ENCODE assay signal across 27 mouse cellular contexts in the genomic region with DNA sequence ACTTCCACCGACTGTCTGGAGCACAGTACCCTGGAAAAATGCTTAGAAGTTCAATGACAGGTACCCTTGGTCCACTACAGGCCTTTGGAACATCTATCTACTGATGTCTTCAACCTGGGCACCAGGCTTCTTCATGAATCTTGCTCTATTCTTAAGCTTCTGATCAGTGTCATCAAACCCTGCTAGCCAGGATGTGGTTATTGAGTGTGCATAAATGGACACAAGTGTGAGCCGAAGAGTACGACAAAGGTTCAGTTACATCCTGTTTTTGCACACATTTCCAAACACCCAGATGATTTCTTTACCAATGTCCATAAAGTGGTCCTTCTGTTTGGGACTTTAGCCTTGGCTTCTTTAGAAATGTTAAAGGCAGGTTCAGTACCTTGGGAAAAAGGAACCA. TPM values are rescaled to one million over a fixed set of nuclear protein-coding genes. Genes with fewer than 3 reads are reported as not detected.
"Had no signal": no experiment of that assay in that cellular context is flagged by ENCODE, and none has a peak within 500 bp of the region (broad histone marks: within the 10 kb centered on the region; RNA-seq: fewer than 3 reads in every experiment).

No protein-coding gene starts in this region.

- ATAC-seq: liver, postnatal 0 days; lung, postnatal 0 days; midbrain, embryonic 13.5 days; midbrain, embryonic 16.5 days had no signal

- H3K27ac ChIP-seq: kidney, embryonic 15.5 days; limb, embryonic 12.5 days; limb, embryonic 15.5 days; liver, embryonic 14.5 days; macrophage; midbrain, embryonic 10.5 days; midbrain, embryonic 13.5 days; stomach, postnatal 0 days had no signal

- DNase-seq: kidney, adult 8-10 months; kidney, postnatal 10 days; kidney, postnatal 36 days; layer of hippocampus, postnatal 36 days; left cerebral cortex, postnatal 4 days; liver, postnatal 0 days; lung, embryonic 14.5 days; right cerebral cortex, adult 18-20 months; right cerebral cortex, postnatal 25 days; thymus, adult 2 months; thymus, postnatal 14 days; thymus, postnatal 4 days had no signal

- H3K27me3 ChIP-seq: kidney, embryonic 15.5 days; limb, embryonic 12.5 days; limb, embryonic 15.5 days; midbrain, embryonic 13.5 days had no signal

- H3K4me1 ChIP-seq: kidney, embryonic 15.5 days; limb, embryonic 12.5 days; limb, embryonic 15.5 days; midbrain, embryonic 10.5 days; midbrain, embryonic 13.5 days had no signal

- H3K4me3 ChIP-seq: kidney, embryonic 15.5 days; limb, embryonic 12.5 days; limb, embryonic 15.5 days; midbrain, embryonic 10.5 days; midbrain, embryonic 13.5 days; myocyte had no signal

- H3K9me3 ChIP-seq: kidney, embryonic 15.5 days; limb, embryonic 12.5 days; limb, embryonic 15.5 days; megakaryocyte, embryonic 14.5 days; midbrain, embryonic 10.5 days; midbrain, embryonic 13.5 days had no signal

- H3K36me3 ChIP-seq: kidney, embryonic 15.5 days; limb, embryonic 12.5 days; limb, embryonic 15.5 days; midbrain, embryonic 10.5 days; midbrain, embryonic 13.5 days had no signal

RNA-seq across cellular contexts. Expression of a gene that starts 1.5 kb away (rescaled TPM):
- total RNA-seq: layer of hippocampus, postnatal 10 days; layer of hippocampus, postnatal 36 days; left cerebral cortex, postnatal 14 days; left cerebral cortex, postnatal 4 days had no signal
- polyA plus RNA-seq: limb, embryonic 12.5 days; lung, postnatal 0 days; midbrain, embryonic 10.5 days; midbrain, embryonic 13.5 days; midbrain, embryonic 16.5 days; neural tube, embryonic 14.5 days had no signal
